Mouse (Mus musculus) frontal cortex, adult (tissue): ENCODE measurements at regions not wholly inside any gene's neighbourhood (a gene's known extent, or its start where the extent isn't known, plus 50 kb on each side); places are given as distances from the start of the nearest gene placed in this dataset.
A peak's percentile ranks its signal among the peaks of the same experiment; 100 is the strongest.

ENCODE experiments used
- ATAC-seq: cut with Nextera tagmentation; 2 replicates; pipeline ENCODE4 v1.9.2; 2017; ENCODE audit warnings: mild to moderate bottlenecking, moderate library complexity, mixed read lengths; ENCODE audit not compliant: low TSS enrichment

DNA sequence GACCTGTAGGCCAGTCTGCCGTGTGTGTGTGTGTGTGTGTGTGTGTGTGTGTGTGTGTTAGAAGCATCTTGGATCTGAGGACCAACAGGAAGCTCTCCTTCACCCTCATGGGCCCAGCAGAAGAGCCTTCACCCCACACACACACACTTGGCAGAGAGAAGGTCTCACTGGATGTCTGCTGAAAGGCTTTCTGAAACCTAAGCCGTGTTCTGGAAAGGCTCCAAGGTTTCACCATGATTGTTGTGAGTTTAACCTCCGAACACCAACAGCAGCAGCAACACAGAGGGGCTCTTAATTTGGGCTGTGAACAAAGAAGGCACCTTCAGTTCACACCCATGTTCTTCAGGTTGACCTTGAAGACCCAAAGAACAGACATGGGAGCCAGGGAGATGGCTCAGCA, 124.9 kb upstream of the Dynlrb2 start:
- ATAC-seq, result no peak

DNA sequence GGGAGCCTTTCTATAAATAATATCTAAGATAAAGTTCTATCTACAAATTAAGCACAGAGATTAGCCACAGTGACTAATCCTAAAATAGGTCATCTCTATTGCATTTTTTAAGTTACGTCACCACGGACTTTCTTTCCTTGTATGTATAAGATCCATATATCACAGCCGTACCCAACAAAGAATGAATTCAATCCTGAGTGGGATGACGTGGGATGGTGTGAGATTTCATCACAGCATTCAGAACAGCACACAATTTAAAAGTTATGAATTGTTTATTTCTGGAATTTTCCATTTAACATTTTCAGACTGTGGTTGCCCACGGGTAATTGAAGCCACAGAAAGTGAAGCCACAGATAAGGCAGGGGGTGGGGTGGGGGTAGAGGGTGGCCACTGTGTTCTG, 129.0 kb upstream of the Dynlrb2 start:
- ATAC-seq, result peak; percentile 70

DNA sequence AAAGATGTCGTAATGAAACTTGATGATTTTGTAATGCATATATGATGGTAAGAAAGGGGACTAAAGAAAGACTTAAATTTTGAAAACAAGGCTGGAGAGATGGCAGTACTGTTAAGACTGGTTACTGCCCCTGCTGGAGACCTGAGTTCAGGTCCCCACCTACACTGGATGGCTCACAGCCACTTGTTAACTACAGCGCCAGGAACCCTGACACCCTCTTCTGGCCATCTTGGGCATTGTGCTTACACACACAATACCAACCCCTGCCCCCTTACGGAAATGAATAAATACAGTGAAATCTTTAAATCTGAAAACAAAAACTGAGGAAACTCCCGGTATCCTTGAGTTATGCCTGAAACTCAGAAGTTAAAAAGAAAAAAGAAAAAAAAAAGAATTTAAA, 131.7 kb upstream of the Dynlrb2 start:
- ATAC-seq, result no peak

DNA sequence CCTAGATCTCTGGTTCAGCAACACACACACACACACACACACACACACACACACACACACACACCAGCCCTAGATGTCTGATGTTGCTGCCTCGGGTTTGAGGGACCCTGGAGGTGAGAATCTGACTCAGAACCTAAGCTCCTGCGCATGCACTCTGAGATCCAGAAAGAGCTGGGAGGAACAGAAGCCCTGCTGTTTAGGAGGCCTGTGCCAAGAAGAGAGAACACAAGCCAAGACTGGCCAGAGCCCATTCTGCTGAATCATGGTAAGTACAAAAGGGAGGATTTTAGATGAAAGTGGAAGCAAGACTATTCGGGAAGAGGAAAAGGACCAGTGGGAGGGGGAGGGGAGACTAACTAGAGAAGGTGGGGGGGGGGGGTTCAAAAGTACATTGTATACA, 132.2 kb upstream of the Dynlrb2 start:
- peak; percentile 91 for ATAC-seq

DNA sequence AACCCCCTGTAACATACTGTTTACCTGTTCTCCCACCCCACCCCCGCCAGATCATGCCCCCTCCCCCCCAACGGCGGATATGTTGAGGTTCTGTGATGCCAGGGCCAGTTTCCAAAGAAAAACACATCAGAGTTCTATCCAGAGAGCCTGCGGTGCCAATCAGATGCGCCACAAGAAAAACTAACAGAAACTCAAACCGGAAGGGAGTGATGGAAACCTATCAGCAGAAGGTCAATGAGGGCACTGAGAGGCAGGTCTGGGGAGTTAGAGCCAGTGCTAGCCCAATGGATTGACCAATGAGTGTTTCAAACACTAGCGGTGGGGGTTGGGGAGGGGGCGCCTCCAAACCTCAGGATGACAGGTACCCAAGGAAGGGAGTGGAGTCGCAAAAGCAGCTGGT, 132.7 kb upstream of the Dynlrb2 start:
- ATAC-seq, result no peak

DNA sequence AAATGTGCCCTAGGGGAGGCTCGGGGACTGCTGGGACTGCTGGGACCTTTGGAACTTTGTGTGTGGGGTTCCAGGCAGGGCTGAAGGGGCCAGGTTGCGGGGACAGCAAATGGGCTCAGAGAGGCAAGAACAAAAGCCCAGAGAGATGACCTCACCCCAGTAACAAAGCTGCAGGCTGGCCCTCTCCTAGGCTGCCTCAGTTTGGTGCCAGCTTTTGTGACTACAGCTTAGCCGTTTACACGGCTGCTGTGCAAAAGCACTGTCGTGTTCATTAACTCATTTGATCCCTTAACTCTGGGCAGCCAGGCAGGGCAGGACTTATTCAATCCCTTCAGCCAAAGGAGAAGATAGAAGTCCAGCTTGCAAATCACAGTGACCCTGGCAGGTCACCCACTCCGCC, 137.3 kb upstream of the Dynlrb2 start:
- 0 out of 2 replicates have a peak, but pooled peaks have one; percentile 47 for ATAC-seq

DNA sequence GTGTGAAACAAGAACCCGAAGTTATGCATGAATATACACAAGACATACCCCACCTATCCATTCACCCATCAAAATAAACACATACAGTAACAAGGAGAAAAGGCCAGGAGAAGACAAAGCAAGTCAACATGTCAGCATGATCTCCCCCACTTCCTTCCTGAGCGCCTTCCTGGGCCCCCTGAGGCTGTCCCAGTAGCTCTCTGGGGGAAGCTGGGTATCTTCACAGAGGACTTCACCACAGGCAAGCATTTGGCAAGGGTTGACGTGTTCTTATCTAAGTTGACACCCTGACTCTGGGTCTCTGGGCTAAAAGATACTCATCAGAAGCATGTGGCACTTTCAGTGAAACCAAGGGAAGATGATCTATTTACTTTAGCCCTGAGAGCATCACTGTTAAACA, 138.1 kb upstream of the Dynlrb2 start:
- no peak for ATAC-seq

DNA sequence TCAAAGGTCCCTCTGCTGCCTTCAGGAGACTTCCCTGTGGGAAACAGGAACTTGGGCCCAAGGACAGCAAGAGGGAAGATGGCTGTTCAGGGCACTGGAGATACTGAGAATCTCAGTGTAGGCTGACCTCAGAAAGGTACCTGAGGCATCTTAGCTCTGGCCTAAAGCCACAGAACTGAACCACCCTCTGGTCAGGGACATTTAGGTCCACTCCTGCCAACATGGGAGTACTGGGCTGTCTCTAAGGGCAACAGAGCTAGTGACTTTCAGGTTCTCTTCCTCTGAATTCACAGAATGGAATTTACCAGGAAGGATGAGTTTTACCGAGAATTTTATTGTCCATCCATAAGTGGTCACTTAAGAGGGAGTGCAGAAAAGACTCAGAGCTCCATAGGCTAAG, 140.0 kb upstream of the Dynlrb2 start:
- no peak for ATAC-seq

DNA sequence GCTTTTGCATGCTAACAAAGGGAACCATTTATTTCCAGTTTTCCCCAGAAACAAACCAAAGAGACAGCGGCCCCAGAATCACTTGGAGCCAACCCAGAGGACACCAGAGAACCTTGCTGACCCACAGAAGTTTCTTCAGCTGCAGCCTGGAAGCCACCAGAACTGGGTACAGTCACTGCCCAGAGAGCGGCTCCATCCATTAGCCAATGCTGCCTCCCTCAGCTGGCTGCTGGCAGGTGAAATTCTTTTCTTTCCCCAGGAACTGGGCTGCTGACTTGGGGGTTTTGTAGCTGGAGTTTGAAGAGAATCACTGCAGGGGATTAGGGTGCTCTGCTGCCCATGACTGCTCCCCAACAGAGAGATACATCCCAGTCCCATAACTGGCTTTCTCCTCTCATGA, 140.6 kb upstream of the Dynlrb2 start:
- peak; percentile 62 for ATAC-seq

DNA sequence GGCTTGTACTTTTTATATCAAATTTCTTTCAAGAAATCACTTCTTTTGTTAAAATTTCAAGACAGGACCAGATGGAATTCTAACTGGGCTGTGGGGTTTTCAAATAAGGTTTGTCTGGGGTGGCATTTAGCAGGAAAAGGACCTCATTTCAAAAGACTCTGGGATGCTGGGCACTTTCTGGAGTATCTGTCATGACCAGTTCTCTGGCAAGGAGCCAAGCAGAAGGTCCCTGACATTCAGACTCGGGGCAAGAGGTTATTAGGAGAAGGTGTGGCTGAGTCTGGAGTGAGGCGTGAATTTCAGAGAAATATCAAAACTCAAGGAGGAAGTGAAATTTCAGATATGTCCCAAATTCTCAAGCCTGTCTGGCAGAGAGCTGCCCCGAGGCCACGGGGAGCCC, 142.4 kb upstream of the Dynlrb2 start:
- ATAC-seq, result no peak

DNA sequence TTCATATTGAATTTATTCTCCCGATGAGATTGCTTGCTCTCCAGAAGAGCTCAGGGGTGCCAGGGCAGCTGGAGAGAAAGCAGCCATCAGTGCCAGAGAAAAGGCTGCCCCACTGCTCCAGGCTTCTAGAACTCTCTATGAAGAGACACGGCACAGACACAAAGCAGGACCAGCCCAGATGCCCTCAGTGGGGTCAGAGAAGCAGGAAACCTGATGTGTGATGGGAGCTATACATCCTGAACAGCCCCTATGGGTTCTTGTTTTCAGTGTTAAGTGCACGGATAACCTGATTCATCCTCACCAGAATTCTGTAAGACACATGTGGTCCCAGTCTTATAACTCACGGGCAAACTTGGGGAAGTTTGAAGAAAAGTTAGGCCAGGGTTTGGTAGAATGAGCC, 145.0 kb upstream of the Dynlrb2 start:
- ATAC-seq, result no peak

DNA sequence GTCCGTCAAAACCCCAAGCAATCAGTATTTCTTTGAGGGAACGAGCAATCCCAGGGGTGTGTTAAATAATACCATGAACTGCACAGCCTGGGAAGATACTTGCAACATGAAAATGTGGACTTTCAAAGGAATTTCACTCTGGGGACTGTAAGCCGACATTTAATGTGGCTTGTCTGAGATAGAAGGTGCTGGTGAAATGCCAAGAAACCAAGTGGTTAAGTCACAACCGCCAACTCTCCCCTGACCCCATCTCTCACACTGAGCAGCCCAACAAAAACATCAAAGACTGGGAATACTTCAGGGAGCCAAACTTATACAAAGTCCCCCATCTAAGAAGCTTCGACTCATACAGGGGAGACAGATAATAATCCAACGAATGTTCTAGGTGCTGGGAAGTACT, 150.0 kb upstream of the Dynlrb2 start:
- ATAC-seq, result no peak

DNA sequence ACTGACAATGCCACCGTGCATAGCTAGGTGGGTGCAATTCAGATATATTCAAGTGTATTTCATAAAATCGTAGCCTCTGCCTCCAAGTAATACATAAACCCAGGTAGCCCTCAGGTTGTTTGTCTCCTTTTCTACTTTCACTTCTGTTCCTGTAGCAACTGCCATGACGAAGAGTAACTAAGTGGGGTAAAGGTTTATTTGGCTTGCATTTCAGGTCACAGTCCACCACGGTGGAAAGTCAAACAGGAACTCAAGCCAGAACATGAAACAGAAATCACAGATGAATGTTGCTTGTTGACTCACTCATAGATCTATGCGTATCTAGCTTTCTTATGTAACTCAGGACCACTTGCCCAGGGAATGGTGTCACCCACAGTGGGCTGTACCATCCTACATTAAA, 150.9 kb upstream of the Dynlrb2 start:
- no peak for ATAC-seq

DNA sequence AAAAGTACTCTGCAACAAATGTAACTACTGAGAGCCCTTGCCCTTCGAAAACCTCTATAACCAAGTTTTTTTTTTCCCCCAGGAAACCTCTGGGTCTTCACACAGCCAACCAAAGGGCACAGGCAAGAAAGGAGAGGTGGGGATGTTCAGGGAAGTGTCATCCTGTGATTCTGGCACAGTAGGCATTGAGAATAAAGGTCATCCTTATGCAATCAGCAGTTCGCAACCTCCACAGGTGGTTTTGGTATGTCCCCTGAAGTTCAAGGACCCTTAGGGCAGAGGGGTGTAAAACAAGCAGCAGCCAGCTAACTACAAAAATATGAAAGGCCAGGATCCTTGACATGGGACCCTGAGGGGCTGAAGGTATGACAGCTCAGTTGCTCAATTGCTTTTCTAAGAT, 152.1 kb upstream of the Dynlrb2 start:
- no peak for ATAC-seq

DNA sequence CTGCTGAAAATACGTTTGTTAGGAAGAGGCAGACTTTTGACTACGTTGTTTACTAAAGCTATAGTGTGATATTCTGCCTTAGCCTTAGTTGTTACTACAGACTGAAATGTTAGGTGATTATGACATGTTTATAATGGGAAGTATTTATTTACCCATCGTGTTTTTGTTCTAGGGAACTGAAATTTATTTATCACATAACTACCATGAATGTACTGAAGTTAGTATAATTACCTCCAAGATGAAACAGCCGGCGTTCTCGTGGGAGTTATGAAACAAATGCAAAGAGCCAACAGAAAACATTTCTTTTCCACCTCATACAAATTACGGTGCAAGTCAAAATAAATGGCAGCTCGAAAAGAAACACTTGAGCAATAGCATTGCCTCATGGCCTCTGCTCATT, 155.8 kb upstream of the Dynlrb2 start:
- ATAC-seq, result no peak

DNA sequence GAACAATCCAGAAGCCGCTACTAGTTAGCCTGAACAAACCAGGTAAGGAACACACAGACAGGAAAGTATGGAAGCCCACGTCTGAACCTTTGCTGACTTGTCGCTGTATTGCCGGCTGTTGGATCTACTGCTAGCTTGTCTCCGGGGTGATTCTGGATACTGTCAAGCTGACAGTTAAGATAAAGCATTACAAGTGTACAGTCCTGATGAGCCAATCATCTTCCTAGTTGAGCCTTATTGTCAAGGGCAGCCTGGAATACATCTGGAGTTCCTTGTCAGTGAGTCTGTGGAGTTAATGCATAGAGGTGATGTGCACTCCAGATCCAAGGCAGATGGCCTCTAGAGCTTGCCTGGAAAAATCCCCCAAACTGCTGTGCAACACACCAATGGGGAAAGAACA, 157.8 kb upstream of the Dynlrb2 start:
- no peak for ATAC-seq

DNA sequence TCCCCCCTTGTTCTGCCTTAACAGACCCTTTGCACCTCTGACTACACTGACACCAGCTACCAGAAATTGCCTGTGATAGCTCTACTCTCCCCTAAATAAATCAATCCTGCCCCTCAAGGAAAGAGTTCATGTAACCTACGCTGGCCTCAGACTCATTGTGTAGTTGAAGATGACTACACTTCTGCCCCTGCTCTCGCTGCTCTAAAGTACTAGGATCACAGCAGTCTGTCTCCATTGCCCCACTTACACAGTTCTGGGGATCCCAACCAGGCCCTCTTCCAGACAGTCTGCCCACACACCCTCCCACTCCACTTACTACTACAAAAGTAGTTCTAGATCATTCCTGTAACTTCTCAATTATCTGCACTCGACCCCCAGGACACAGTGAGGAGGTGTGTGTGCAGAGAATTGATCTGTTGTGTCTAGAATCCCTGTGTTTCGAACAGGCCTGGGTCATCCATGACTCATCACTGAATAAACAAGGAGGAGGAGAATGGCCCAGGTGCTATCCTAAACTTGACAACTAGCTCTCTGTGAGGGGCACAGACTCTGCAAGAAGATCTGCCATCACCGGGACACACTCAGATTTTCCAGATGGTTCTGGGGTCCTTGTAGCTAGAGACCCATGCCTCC, 160.1 kb upstream of the Dynlrb2 start:
- ATAC-seq, result no peak; the same call in 1 of the 2 replicates

DNA sequence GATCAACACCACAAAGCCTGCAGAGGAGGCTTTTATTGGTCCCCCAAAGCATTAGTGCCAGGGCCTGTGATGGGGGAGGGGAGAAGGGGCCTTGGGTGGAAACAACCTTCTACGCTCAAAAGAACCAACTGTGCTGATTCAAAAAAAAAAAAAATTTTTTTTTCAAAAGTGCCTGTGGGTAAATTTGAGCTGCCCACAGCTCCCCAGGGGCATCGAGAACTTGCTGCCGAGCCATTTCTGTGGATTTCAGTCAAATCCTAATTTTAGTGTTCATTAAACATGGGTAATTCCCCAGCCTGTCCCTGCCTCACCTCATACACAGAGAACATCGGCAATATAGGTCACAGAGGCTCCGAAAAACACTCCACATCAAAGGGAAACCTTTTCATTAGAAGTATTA, 161.2 kb upstream of the Dynlrb2 start:
- ATAC-seq, result no peak

DNA sequence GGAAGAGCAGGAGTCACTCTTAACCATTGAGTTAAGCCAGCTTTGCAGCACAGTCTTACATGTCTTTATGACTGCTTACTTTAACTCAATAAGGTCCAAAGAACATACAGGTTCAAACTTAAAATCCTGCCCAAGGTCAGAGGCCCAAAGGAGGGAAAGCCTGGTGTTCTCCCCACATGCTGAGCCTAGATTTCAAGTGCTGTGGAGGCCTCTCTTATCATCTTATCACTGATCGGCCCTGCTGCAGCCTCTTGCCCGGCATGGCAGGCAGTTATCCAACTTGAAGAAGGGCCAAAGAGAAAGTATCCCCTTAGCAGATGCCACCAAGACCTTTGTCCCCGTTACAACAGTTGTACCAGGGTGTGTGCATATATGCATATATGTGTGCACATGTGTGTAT, 170.0 kb upstream of the Dynlrb2 start:
- no peak for ATAC-seq

DNA sequence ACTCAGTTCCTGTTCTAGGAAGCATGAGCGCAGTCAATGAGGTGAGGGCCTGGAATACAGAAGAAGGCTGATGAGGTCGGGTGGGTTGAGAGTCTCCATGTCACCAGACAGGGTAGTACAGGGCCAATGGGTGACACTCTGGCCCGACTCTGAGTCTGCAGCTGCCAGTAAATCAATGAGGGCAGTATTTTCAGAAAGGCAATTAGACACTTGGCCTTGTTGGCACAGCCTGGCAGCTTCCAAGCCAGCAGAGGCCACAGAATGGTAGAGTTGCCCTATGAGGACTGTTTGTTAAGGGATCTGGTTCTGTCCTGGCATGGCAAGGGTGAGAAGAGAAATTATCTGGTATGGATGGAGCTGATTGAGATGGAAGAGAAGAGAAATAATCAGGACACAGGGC, 170.7 kb upstream of the Dynlrb2 start:
- ATAC-seq, result no peak

DNA sequence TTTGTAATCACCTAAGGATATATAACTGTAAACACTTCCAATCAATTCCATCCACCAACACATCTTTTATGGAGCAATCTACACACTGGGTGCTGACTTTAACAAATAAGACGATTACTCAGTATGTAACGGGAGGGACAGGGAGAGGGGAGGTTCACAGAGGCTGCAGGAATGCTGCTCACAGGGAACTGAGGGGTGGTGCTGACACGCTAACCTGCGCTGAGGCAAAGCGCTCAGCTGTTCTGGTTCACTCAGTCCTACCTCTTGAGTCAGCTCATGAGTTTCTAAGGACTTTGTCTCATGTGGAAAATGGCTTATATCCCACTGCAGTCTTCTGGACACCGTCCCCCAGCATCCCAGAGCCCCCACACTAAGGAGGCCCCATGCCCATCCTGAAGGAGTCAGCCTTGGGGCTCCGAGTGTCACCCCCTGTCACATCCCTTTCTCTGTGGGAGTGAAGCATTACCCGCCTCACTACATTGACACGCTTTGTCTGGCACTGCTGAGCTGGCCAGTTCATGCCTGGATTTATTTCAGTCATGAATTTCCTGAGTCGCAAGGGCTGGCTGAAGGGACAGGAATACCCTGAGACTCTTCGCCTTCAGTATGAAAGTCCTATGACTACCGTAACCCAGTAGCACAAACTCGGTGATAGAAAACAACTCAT, 184.6 kb upstream of the Dynlrb2 start:
- ATAC-seq, result no peak

DNA sequence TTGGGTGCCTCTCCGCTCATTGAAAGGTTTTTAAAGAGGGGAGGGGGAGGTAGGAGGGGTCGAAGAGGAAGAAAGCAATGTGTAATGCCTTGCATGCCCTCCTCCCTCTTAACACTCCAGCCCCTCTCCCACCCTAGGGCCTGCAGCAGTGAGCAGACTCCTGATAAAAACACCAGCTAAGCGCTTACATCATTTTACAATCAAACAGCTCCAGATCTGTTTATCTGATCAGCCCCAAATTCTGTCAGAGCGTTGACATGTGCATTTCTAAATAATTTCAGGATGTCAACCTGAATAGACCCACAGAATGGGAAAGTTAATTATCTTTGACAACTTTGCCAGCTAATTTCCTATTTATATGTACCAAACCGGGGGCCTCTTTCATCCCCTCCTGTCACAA, 189.4 kb upstream of the Dynlrb2 start:
- ATAC-seq, result no peak

DNA sequence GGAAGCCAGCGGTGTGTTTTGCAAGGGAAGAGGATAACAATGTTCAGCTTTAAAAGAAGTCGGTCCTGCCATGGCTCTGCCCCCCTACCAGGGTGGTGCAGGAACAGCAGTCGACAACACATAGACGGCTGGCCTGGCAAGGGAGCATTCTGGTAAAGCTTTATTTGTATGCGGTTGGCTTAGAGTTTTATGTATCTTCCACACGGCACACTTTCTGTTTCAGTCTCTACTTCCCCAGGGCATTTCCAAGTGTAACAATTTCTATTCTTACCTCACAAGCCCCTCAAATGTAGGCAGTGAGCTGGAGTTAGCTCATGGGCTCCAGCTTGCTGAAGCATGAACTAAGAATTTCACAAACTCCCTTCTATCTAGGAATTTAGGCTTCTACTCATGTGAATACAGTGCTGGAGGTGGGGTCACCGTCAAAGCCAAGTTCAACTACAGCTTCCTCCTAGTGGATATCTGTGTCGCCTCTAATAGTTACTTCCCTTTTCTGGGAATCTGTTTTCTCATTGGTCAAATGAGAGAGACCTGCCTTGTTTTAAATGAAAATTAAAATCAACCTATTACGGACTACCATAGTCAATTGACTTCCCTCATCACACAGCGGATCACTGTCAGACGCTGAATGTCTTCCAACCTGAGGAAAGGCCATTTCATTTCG, 190.2 kb upstream of the Dynlrb2 start:
- no peak for ATAC-seq

DNA sequence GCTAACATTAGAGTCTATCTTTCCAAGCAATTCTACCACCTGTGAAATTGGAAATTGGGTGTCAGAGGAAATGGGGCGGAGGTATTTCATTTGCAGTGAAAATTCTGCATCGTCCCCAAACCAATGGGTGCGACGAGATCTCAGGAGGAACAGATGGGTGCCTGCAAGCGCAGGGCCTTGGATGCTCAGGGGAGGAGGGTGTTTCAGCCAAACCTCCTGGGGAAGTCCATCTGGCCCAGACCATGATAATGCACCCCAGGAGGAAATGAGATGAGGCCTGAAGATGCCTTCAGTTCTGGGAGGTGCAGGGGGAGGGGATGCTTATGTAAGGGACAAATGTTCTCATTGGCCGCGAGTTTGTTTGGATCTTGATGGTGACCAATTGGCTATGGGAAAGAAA, 205.9 kb upstream of the Dynlrb2 start:
- ATAC-seq, result no peak
